Mouse (Mus musculus): ENCODE measurements around the gene Ifna2. TPM values are rescaled to one million over a fixed set of nuclear protein-coding genes. Genes with fewer than 3 reads are reported as not detected.
A peak's percentile ranks its signal among the peaks of the same experiment; 100 is the strongest.

Gene Ifna2
- polyA plus RNA-seq (2015; fragmentation: Nextera tagmentation; extraction: Ambion mirVana) = not detected in 2 replicates

DNA sequence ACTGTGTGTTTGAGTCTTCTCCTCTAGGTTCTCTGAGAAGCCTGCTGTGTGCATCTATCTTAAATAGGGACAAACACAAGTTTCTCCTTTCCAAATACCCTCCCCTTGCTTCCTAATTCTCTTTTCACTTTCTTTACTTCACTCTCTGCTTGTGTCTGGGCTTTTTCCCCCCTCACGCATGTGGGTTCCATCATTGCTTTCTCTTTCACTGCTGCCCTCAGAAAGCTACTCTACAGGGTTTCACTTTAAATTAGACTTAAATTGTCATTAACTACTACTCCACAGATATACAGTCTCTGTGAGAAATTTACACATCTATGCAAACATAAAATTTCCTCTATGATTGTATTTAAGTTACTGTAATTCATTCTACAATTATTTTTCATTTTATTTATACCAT is at the start of gene Ifna2:
Gene Ifna2 (minus strand): TSS at position 101 of the 400 bp plus-strand sequence.
- ATAC-seq (ENCODE audit: low read depth) = no peak

DNA sequence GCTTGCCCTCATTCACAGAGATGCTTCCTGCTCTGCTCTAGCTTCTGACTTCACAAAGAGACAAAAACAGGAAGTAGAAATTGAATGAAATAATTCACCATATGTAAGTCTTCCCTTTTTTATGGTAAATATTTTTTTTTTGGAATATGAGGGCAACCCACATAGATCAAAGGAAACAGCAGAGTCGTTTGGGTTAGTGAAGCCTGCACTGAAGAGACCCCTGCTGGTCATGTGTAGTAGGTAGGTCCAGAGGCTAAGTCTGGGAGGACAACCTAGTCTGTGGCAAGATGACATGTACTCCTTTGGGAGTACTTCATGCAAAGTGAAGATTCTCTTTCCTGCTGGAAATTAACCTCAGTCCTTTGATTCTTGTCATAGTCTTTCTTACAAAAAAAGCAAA is 43.6 kb upstream of the Ifna2 start:
- no peak overlapping the region for H3K27ac ChIP-seq
- H3K9ac ChIP-seq = no peak overlapping the region
- H3K4me3 ChIP-seq (replicated peaks) = no peak overlapping the region
- H3K4me1 ChIP-seq (replicated peaks) = peaks cover 2% of the 10 kb centered on the region; the same call in 1 of the 2 replicates
- H3K27me3 ChIP-seq = no peaks in the 10 kb centered on the region
- 0 out of 2 replicates have a peak overlapping the region, but pooled peaks have one; percentile 8 for H3K4me2 ChIP-seq
- DNase-seq = no peak
- WGBS (ENCODE audit: insufficient replicate concordance) = 0% methylated on average over 1 of the region's 1 CpGs
- H3K9me3 ChIP-seq (replicated peaks) = no peaks in the 10 kb centered on the region
- H3K36me3 ChIP-seq = no peaks in the 10 kb centered on the region
- no peak for ATAC-seq (ENCODE audit: low read depth)

More for the DNA sequence above, at the start of gene Ifna2:
- H3K9me3 ChIP-seq (replicated peaks) = no peaks in the 10 kb centered on the region
- H3K4me1 ChIP-seq (replicated peaks) = no peaks in the 10 kb centered on the region
- no peak within 1 kb of the TSS for H3K27ac ChIP-seq
- 79% methylated on average over 1 of the region's 1 CpGs for WGBS (ENCODE audit: insufficient replicate concordance)
- no peak within 1 kb of the TSS for H3K4me3 ChIP-seq (replicated peaks)
- H3K36me3 ChIP-seq = no peaks in the 10 kb centered on the region
- no peak within 1 kb of the TSS for H3K4me2 ChIP-seq
- H3K27me3 ChIP-seq = no peaks in the 10 kb centered on the region
- no peak for DNase-seq
- no peak within 1 kb of the TSS for H3K9ac ChIP-seq

- H3K4me1 ChIP-seq (replicated peaks) = peaks cover 3% of the 10 kb centered on the region
- H3K27me3 ChIP-seq = no peaks in the 10 kb centered on the region
- H3K9ac ChIP-seq = no peak overlapping the region
- H3K36me3 ChIP-seq = no peaks in the 10 kb centered on the region
- no peak overlapping the region for H3K4me3 ChIP-seq (replicated peaks)
- H3K27ac ChIP-seq = no peak overlapping the region
- no peak for DNase-seq
- no peaks in the 10 kb centered on the region for H3K9me3 ChIP-seq (replicated peaks)
- 25% methylated on average over 6 of the region's 6 CpGs for WGBS (ENCODE audit: insufficient replicate concordance)
- H3K4me2 ChIP-seq = peak overlapping the region; percentile 8; the same call in 1 of the 2 replicates
- no peak for ATAC-seq (ENCODE audit: low read depth)
Measured at GRCm38 (mm10) chr4:88726727-88727126, 43.0 kb upstream of the Ifna2 start.

DNA sequence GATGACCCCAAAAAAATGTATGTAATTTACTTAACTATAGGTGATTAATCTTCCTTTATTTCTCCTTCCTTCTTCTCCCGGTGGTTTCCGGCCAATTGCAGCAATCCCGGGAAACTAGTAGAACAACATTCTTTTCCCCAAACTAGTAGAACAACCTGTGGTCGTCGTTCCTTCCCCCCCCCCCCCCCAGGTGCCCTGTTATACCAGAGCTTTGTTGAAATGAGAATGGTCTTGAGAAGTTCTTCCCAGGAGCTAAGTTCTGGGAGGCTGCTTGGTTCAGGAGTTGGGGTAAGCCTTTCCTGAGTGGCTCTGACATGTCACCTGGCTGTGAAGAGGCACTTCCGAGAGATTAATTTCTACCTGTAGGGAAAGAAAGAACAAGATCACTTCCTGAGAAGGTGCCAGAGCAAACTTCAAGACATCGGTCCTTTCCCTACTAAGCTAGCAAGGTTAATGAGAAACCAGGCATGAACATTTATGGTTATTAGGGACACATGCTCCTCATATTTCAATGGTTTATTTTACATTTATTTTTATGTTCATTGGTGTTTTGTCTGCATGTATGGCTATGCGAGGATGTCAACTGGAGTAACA is 39.9 kb upstream of the Ifna2 start:
- Histone ChIP-seq H3K4me1 (replicated peaks) (peaks cover 29% of the 10 kb centered on the region), H3K9me3 (replicated peaks) (no peaks in the 10 kb centered on the region), H3K4me3 (replicated peaks) (no peak overlapping the region), H3K4me2 (no peak overlapping the region), H3K27me3 (no peaks in the 10 kb centered on the region), H3K27ac (no peak overlapping the region), H3K9ac (no peak overlapping the region), H3K36me3 (peaks cover 16% of the 10 kb centered on the region)
- 58% methylated on average over 8 of the region's 8 CpGs for WGBS (ENCODE audit: insufficient replicate concordance)
- ATAC-seq (ENCODE audit: low read depth) (no peak), DNase-seq (no peak)

DNA sequence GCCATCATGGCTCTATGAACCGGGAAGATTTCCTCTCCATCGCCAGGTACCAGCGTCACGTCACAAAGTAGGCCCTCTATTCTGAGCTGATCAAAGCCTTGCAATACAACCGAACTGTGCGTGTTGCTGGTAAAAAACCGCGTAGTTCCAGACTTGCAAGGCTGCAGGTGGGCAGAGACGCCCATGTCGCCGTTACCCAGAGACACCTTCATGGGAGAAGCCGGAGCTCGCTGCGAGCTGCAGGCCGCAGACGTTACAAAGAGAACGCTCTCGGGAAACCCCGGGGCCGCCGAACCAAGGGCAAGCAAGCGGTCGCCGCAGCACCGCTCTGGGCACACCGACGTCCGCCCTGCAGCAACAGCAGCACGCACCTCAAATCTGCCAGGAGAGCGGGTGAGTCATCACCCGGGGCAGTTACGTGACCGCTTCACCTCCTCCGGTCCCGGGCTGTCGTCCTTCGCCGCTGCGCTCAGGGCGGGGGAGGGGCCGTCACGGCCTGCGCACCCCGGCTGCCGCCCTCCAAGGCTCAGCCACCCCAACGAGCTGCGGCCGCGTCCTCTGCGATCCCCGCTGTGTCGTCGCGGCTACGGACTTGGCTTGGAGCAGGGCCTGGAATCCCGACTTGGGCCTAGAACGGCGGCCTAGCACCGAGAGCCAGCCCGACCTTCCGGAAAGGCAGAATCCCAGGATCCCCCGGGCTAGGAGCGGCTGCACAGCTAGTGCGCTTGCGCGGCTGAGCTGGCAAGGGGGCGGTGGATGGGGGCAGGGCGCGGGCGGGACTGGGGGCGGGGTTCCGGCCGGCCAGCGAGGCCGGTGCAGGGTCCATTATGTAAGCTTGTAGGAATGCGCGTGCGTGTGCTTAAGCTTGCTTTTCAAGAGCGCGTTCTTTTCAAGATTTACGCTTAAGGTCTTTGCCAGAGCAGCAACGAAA is 38.3 kb upstream of the Ifna2 start, which contains the start of the genes Gm26566 and Klhl9:
Gene Gm26566 (plus strand): TSS at position 15 of the 931 bp plus-strand sequence.
Gene Klhl9 (minus strand): TSS at position 675 of the 931 bp plus-strand sequence.
- H3K4me3 ChIP-seq (replicated peaks) = peak within 1 kb of the TSS; percentile 74
- under 1% methylated on average over 82 of the region's 82 CpGs for WGBS (ENCODE audit: insufficient replicate concordance)
- no peaks in the 10 kb centered on the region for H3K9me3 ChIP-seq (replicated peaks)
- H3K36me3 ChIP-seq = peaks cover 19% of the 10 kb centered on the region
- DNase-seq = peak; percentile 83
- H3K9ac ChIP-seq = peak within 1 kb of the TSS; percentile 88
- peak; percentile 95 for ATAC-seq (ENCODE audit: low read depth)
- H3K27me3 ChIP-seq = no peaks in the 10 kb centered on the region
- peak within 1 kb of the TSS; percentile 93 for H3K27ac ChIP-seq
- H3K4me1 ChIP-seq (replicated peaks) = peaks cover 35% of the 10 kb centered on the region
- peak within 1 kb of the TSS; percentile 88 for H3K4me2 ChIP-seq

DNA sequence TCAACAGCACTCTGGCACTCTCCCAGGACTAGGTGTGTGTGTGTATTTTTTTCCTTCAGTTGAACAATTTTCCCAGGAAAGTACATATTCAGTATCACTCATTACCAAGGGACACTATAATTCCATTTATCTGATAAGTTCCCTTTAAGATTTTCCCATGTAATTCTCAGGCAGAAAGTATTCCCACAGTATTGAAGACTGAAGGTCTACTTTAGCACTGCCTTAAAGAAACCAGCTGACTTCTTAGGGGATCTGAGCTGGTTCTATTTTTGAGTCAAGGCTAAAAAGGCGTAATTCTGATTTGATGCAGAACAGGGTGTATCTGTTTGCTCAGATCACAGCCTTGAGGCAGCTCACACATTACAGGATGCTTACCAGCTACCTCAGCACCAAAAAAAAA is 35.0 kb upstream of the Ifna2 start:
- no peak overlapping the region for H3K27ac ChIP-seq
- peaks cover 35% of the 10 kb centered on the region for H3K4me1 ChIP-seq (replicated peaks)
- 0 out of 2 replicates have a peak overlapping the region, but pooled peaks have one; percentile 22 for H3K9ac ChIP-seq
- no peaks in the 10 kb centered on the region for H3K27me3 ChIP-seq
- H3K36me3 ChIP-seq = peaks cover 39% of the 10 kb centered on the region
- no peak for ATAC-seq (ENCODE audit: low read depth)
- 66% methylated on average over 1 of the region's 1 CpGs for WGBS (ENCODE audit: insufficient replicate concordance)
- peak overlapping the region; percentile 57 for H3K4me2 ChIP-seq
- DNase-seq = no peak
- peak overlapping the region; percentile 35 for H3K4me3 ChIP-seq (replicated peaks)
- no peaks in the 10 kb centered on the region for H3K9me3 ChIP-seq (replicated peaks)

- H3K9ac ChIP-seq = no peak overlapping the region
- H3K4me1 ChIP-seq (replicated peaks) = peaks cover 16% of the 10 kb centered on the region
- H3K27me3 ChIP-seq = no peaks in the 10 kb centered on the region
- no peak overlapping the region for H3K4me3 ChIP-seq (replicated peaks)
- H3K27ac ChIP-seq = no peak overlapping the region
- DNase-seq (no peak), ATAC-seq (ENCODE audit: low read depth) (no peak)
- no peak overlapping the region for H3K4me2 ChIP-seq
- no peaks in the 10 kb centered on the region for H3K9me3 ChIP-seq (replicated peaks)
- peaks cover 34% of the 10 kb centered on the region for H3K36me3 ChIP-seq
Measured at GRCm38 (mm10) chr4:88715059-88715458, 31.3 kb upstream of the Ifna2 start.

DNA sequence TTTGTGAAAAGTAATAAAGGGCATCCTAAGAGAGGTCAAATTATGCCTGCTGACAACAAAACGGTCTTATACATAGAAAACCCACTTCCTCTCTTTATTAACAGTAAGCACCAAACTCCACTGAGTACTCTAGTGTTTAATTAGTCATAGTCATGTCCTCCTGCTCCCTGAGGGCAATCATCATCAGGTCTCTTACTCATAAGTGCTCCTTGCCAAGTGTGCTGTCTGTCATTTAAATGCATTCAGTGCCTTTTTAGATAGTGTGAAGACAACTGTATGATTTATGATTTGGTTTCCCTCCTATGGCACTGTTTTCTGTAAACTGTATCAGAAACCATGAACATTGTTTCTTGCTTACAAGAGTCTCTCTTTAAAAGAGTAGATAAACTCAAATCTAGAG is 30.6 kb upstream of the Ifna2 start:
- Histone ChIP-seq H3K36me3 (peaks cover 32% of the 10 kb centered on the region), H3K4me2 (no peak overlapping the region), H3K4me1 (replicated peaks) (peaks cover 10% of the 10 kb centered on the region), H3K27ac (no peak overlapping the region), H3K9me3 (replicated peaks) (no peaks in the 10 kb centered on the region), H3K27me3 (no peaks in the 10 kb centered on the region), H3K9ac (no peak overlapping the region), H3K4me3 (replicated peaks) (no peak overlapping the region)
- 52% methylated on average over 1 of the region's 1 CpGs for WGBS (ENCODE audit: insufficient replicate concordance)
- ATAC-seq (ENCODE audit: low read depth) = no peak
- no peak for DNase-seq

DNA sequence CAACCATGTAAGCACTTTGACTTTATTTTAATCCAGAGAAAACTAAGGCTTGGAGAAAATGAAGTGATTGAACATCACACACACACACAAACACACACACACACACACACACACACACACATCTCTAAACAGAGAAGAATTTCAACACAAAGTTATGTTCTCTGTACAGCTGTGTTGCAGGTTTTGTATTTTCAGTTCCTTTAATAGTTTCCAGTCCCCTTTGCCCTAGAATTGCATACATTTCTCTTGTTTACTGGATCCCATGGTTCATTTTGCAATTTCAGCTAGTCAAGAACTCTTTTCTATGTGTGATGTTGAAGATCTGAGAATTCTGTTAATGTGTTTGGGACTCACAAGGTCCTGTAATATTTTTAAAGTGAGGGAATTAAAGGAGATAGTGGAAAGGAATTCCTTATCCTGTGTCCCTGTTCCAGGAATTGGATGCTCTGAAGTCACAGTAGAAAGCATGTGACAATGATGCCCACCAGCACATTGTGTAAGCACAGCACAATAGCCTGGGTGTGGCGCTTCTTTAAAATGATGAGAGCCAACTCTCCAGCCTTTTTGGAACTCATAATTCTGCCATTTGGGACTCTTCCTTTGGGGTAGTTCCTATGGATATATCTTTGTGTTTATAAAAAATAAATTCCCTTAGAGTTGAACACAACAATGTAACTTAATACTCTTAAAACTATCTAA is 23.6 kb upstream of the Ifna2 start:
- Histone ChIP-seq H3K27ac (no peak overlapping the region), H3K36me3 (no peaks in the 10 kb centered on the region), H3K9ac (no peak overlapping the region), H3K4me2 (no peak overlapping the region), H3K4me3 (replicated peaks) (no peak overlapping the region), H3K9me3 (replicated peaks) (no peaks in the 10 kb centered on the region), H3K27me3 (no peaks in the 10 kb centered on the region), H3K4me1 (replicated peaks) (no peaks in the 10 kb centered on the region)
- 67% methylated on average over 1 of the region's 1 CpGs for WGBS (ENCODE audit: insufficient replicate concordance)
- DNase-seq (no peak), ATAC-seq (ENCODE audit: low read depth) (no peak)

DNA sequence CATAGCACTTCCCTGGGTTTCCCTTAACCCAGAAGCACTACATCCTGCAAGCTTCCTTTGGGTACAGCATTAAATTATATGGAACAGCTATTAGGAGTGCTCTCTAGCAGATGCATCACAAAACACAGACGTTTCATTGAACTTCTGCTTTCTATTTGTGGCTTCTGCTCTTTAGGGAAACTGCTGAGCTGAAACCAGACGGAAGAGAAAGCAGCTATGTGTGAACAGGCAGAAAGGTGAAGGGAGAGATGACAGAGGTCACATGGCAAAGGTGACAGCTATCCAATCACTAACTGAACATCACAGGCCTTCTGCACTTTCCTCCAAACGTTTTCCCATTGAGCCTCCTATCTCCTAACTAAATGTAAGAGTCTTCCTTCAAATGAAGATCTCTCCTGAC is 22.2 kb upstream of the Ifna2 start:
- H3K9me3 ChIP-seq (replicated peaks) = no peaks in the 10 kb centered on the region
- DNase-seq (no peak), ATAC-seq (ENCODE audit: low read depth) (no peak)
- no peaks in the 10 kb centered on the region for H3K36me3 ChIP-seq
- H3K4me2 ChIP-seq = no peak overlapping the region
- no peak overlapping the region for H3K9ac ChIP-seq
- 13% methylated on average over 3 of the region's 3 CpGs for WGBS (ENCODE audit: insufficient replicate concordance)
- H3K27me3 ChIP-seq = no peaks in the 10 kb centered on the region
- H3K4me1 ChIP-seq (replicated peaks) = no peaks in the 10 kb centered on the region
- H3K4me3 ChIP-seq (replicated peaks) = no peak overlapping the region
- H3K27ac ChIP-seq = no peak overlapping the region

GRCm38 (mm10) chr4:88699301-88699700 is 15.6 kb upstream of the Ifna2 start:
- Histone ChIP-seq H3K4me3 (replicated peaks) (no peak overlapping the region), H3K36me3 (no peaks in the 10 kb centered on the region), H3K9ac (no peak overlapping the region), H3K9me3 (replicated peaks) (no peaks in the 10 kb centered on the region), H3K4me1 (replicated peaks) (no peaks in the 10 kb centered on the region), H3K27ac (no peak overlapping the region), H3K27me3 (no peaks in the 10 kb centered on the region), H3K4me2 (no peak overlapping the region)
- ATAC-seq (ENCODE audit: low read depth) = no peak
- 71% methylated on average over 1 of the region's 1 CpGs for WGBS (ENCODE audit: insufficient replicate concordance)
- no peak for DNase-seq

All from liver, embryonic 13.5 days (tissue).